Mouse (Mus musculus): ENCODE data around the gene Rexo4. TPM values are rescaled to one million over a fixed set of nuclear protein-coding genes. Genes with fewer than 3 reads are reported as not detected.

Gene Rexo4
- polyA plus RNA-seq, 1 experiment: 56.2 TPM

DNA sequence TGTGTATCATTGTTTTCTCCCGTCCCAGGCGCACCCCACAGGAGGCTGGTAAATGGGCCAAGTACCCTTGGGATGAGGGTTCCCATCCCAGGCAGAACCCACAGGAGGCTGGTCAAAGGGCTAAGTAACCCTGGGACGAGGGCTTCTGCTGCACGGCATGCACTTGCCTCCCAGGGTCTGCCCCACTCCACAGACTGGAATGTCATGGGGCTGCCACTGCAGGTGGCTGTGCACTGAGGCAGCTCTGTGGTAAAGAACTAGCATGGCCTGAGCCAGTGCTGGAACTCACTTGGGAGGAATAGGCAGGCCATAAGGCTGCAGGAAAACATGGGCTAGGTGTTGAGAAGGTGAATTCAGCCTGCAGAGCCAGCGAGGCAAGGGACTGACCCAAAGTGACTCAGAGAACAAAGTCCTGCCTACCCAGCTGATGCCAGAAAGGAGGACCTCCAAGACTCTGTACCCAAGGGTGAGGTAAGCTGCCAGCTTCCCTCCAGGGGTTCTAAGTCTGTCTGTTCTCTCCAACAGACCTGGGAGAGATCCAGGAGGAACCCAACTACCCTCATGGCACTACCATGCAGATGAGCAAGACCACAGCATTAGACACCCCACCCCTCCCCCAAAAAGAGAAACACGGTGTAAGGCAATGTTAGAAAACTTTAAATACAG lies 43.9 kb downstream of the Rexo4 start:
- Histone ChIP-seq H3K4me1 (replicated peaks; ENCODE audit: control insufficient read depth, insufficient read depth, low read length) (peaks cover 20% of the 10 kb centered on the region), H3K36me3 (ENCODE audit: control insufficient read depth, insufficient read depth, low read length) (peaks cover 63% of the 10 kb centered on the region), H3K27me3 (ENCODE audit: control insufficient read depth, insufficient read depth, low read length) (no peaks in the 10 kb centered on the region), H3K4me3 (ENCODE audit: control insufficient read depth, insufficient read depth, low read length) (no peak overlapping the region), H3K27ac (ENCODE audit: control insufficient read depth, insufficient read depth, low read length) (no peak overlapping the region)
- TF ChIP-seq CTCF (IDR thresholded peaks at IDR 0.05; ENCODE audit: borderline replicate concordance, control insufficient read depth, extremely low read depth, insufficient read depth, low read length, poor library complexity) (no peak), POLR2A (IDR thresholded peaks at IDR 0.05; ENCODE audit: control insufficient read depth, extremely low read depth, insufficient read depth, low read length, poor library complexity) (no peak)
- 97% methylated on average over 6 of the region's 6 CpGs for WGBS
- DNase-seq: no peak

DNA sequence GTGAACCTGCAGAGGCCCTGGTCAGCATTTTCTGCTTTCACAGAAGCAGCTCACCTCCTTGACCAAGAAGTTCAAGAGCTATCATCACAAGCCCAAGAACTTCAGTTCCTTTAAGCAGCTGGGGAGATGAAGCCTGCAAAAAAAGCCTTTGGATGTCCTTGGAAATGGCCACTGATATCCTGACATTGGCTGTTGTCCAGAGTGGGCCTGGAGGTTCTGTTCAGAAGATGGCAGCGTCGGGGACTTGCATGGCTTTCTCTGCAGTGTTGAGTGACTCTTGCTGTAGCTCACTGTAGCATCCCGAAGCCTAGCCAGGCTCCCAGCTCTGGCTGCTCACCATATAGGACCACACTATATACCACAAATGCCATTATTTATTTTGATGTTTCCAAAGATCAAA lies 44.5 kb downstream of the Rexo4 start:
- no peak overlapping the region for H3K4me3 ChIP-seq (ENCODE audit: control insufficient read depth, insufficient read depth, low read length)
- TF ChIP-seq CTCF (IDR thresholded peaks at IDR 0.05; ENCODE audit: borderline replicate concordance, control insufficient read depth, extremely low read depth, insufficient read depth, low read length, poor library complexity): no peak
- no peak for TF ChIP-seq POLR2A (IDR thresholded peaks at IDR 0.05; ENCODE audit: control insufficient read depth, extremely low read depth, insufficient read depth, low read length, poor library complexity)
- no peak for DNase-seq
- 94% methylated on average over 3 of the region's 3 CpGs for WGBS
- no peak overlapping the region for H3K27ac ChIP-seq (ENCODE audit: control insufficient read depth, insufficient read depth, low read length)
- H3K4me1 ChIP-seq (replicated peaks; ENCODE audit: control insufficient read depth, insufficient read depth, low read length): peaks cover 23% of the 10 kb centered on the region
- H3K27me3 ChIP-seq (ENCODE audit: control insufficient read depth, insufficient read depth, low read length): no peaks in the 10 kb centered on the region
- peaks cover 56% of the 10 kb centered on the region for H3K36me3 ChIP-seq (ENCODE audit: control insufficient read depth, insufficient read depth, low read length)

DNA sequence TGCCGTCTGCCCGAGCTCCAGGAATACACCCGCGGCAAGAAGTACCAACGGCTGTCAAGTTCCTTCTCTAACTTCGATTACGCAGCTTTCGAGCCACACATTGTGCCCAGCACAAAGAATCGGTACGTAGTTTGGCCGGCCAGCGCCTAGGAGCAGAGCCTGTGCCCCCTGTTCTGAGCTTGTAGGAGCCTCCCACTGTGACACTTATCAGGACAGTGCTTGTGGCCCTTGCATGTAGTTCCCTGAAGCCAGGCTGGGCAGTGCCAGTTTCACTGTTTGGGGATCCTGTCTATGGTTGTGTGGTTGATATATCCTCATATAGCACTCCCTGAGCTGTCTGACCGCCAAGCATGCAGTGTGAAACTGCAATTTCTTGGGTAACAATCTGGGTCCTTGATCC lies 47.4 kb downstream of the Rexo4 start:
- Histone ChIP-seq H3K4me1 (replicated peaks; ENCODE audit: control insufficient read depth, insufficient read depth, low read length) (peaks cover 30% of the 10 kb centered on the region), H3K27me3 (ENCODE audit: control insufficient read depth, insufficient read depth, low read length) (no peaks in the 10 kb centered on the region)
- WGBS: 4% methylated on average over 13 of the region's 13 CpGs

GRCm38 (mm10) chr2:26915927-26916728 lies 48.1 kb downstream of the Rexo4 start, which contains the start of the genes Surf2 and Surf1:
Gene Surf2, plus strand, starts transcription at chr2:26916367.
Gene Surf1, minus strand, starts transcription at chr2:26916530.
- H3K36me3 ChIP-seq (ENCODE audit: control insufficient read depth, insufficient read depth, low read length): peaks cover 44% of the 10 kb centered on the region
- peaks cover 34% of the 10 kb centered on the region for H3K4me1 ChIP-seq (replicated peaks; ENCODE audit: control insufficient read depth, insufficient read depth, low read length)
- 2% methylated on average over 47 of the region's 47 CpGs for WGBS

More for the DNA sequence above, 47.4 kb downstream of the Rexo4 start:
- Histone ChIP-seq H3K27ac (ENCODE audit: control insufficient read depth, insufficient read depth, low read length) (no peak overlapping the region), H3K4me3 (ENCODE audit: control insufficient read depth, insufficient read depth, low read length) (peak overlapping the region; percentile 86), H3K36me3 (ENCODE audit: control insufficient read depth, insufficient read depth, low read length) (peaks cover 50% of the 10 kb centered on the region)
- DNase-seq: no peak
- TF ChIP-seq CTCF (IDR thresholded peaks at IDR 0.05; ENCODE audit: borderline replicate concordance, control insufficient read depth, extremely low read depth, insufficient read depth, low read length, poor library complexity) (no peak), POLR2A (IDR thresholded peaks at IDR 0.05; ENCODE audit: control insufficient read depth, extremely low read depth, insufficient read depth, low read length, poor library complexity) (no peak)

GRCm38 (mm10) chr2:26914148-26914941 lies 49.8 kb downstream of the Rexo4 start:
- TF ChIP-seq CTCF (IDR thresholded peaks at IDR 0.05; ENCODE audit: borderline replicate concordance, control insufficient read depth, extremely low read depth, insufficient read depth, low read length, poor library complexity) (no peak), POLR2A (IDR thresholded peaks at IDR 0.05; ENCODE audit: control insufficient read depth, extremely low read depth, insufficient read depth, low read length, poor library complexity) (no peak)
- Histone ChIP-seq H3K4me3 (ENCODE audit: control insufficient read depth, insufficient read depth, low read length) (no peak overlapping the region), H3K4me1 (replicated peaks; ENCODE audit: control insufficient read depth, insufficient read depth, low read length) (peaks cover 39% of the 10 kb centered on the region), H3K36me3 (ENCODE audit: control insufficient read depth, insufficient read depth, low read length) (peaks cover 26% of the 10 kb centered on the region), H3K27me3 (ENCODE audit: control insufficient read depth, insufficient read depth, low read length) (no peaks in the 10 kb centered on the region), H3K27ac (ENCODE audit: control insufficient read depth, insufficient read depth, low read length) (no peak overlapping the region)
- no peak for DNase-seq
- 89% methylated on average over 8 of the region's 8 CpGs for WGBS

More at GRCm38 (mm10) chr2:26915927-26916728, 48.1 kb downstream of the Rexo4 start, which contains the start of the genes Surf2 and Surf1:
- no peak within 1 kb of the TSS for H3K27ac ChIP-seq (ENCODE audit: control insufficient read depth, insufficient read depth, low read length)
- peak within 1 kb of the TSS; percentile 86 for H3K4me3 ChIP-seq (ENCODE audit: control insufficient read depth, insufficient read depth, low read length)
- TF ChIP-seq CTCF (IDR thresholded peaks at IDR 0.05; ENCODE audit: borderline replicate concordance, control insufficient read depth, extremely low read depth, insufficient read depth, low read length, poor library complexity): no peak
- TF ChIP-seq POLR2A (IDR thresholded peaks at IDR 0.05; ENCODE audit: control insufficient read depth, extremely low read depth, insufficient read depth, low read length, poor library complexity): peak; percentile 49; the same call in 1 of the 2 replicates
- peak; percentile 71 for DNase-seq
- H3K27me3 ChIP-seq (ENCODE audit: control insufficient read depth, insufficient read depth, low read length): no peaks in the 10 kb centered on the region

Measured in thymus, adult 2 months (tissue).